Mouse (Mus musculus) G1E (cell line): Measurements from ENCODE around the gene Elp6.

ENCODE experiments used
- CTCF ChIP-seq: IDR thresholded peaks from 2 replicates; pipeline ENCODE4 v1.5.1; 2012; ENCODE audit warnings: low read depth, low read length, inconsistent platforms, mixed read lengths
- GATA1 ChIP-seq: IDR thresholded peaks from 2 replicates; pipeline ENCODE4 v1.6.1; 2012; ENCODE audit warnings: borderline replicate concordance, low read length, inconsistent platforms, mixed read lengths
- GATA2 ChIP-seq: IDR thresholded peaks from 2 replicates; pipeline ENCODE4 v1.6.1; 2012; ENCODE audit warnings: low read depth, low read length, inconsistent platforms, borderline replicate concordance
- POLR2AphosphoS5 ChIP-seq: IDR thresholded peaks from 2 replicates; pipeline ENCODE4 v1.6.1; 2012; ENCODE audit warnings: low read depth, low read length, inconsistent platforms; ENCODE audit not compliant: insufficient replicate concordance
- TAL1 ChIP-seq: conservative IDR thresholded peaks from 2 replicates; pipeline ENCODE4 v1.6.1; 2012; ENCODE audit warnings: low read depth, low read length, inconsistent platforms, mixed read lengths

GRCm38 (mm10) chr9:110340037-110340750 lies 35.2 kb downstream of the Elp6 start:
- TF ChIP-seq CTCF (no peak), POLR2AphosphoS5 (no peak), TAL1 (no peak), GATA1 (no peak), GATA2 (no peak)
